Mouse (Mus musculus): ENCODE measurements around the gene Sept14. TPM values are rescaled to one million over a fixed set of nuclear protein-coding genes. Genes with fewer than 3 reads are reported as not detected.
A peak's percentile ranks its signal among the peaks of the same experiment; 100 is the strongest.
"Not testable (repeated sequence)": the region's sequence is repeated elsewhere in the genome, so short reads cannot be mapped to it uniquely, and the experiment has no call there.

Sept14 gene
- polyA plus RNA-seq, 1 experiment from 2014 or later, result not detected

- DNase-seq, result no peak
- H3K4me3 ChIP-seq (ENCODE audit: low read depth, low read length), result no peak overlapping the region
- peak; percentile 38; the same call in 1 of the 2 replicates for ATAC-seq
- no peaks in the 10 kb centered on the region for H3K9me3 ChIP-seq (ENCODE audit: low read length)
- TF ChIP-seq CTCF (IDR thresholded peaks at IDR 0.05; ENCODE audit: low read depth) (no peak), EP300 (IDR thresholded peaks at IDR 0.05; ENCODE audit: low read depth) (no peak)
- no peaks in the 10 kb centered on the region; the same call in 1 of the 2 replicates for H3K4me1 ChIP-seq (ENCODE audit: insufficient read depth)
- no peaks in the 10 kb centered on the region for H3K36me3 ChIP-seq (replicated peaks; ENCODE audit: insufficient read depth, low read length)
- no peak overlapping the region for H3K4me2 ChIP-seq (ENCODE audit: low read depth, low read length)
- no peak overlapping the region; the same call in 1 of the 2 replicates for H3K27ac ChIP-seq (ENCODE audit: low read depth)
- 57% methylated on average over 3 of the region's 3 CpGs for WGBS (ENCODE audit: insufficient replicate concordance)
- H3K9ac ChIP-seq (replicated peaks), result no peak overlapping the region
- no peaks in the 10 kb centered on the region for H3K27me3 ChIP-seq (ENCODE audit: insufficient read depth, low read length)
Measured at GRCm38 (mm10) chr5:129690528-129690927, 17.8 kb downstream of the Sept14 start.

DNA sequence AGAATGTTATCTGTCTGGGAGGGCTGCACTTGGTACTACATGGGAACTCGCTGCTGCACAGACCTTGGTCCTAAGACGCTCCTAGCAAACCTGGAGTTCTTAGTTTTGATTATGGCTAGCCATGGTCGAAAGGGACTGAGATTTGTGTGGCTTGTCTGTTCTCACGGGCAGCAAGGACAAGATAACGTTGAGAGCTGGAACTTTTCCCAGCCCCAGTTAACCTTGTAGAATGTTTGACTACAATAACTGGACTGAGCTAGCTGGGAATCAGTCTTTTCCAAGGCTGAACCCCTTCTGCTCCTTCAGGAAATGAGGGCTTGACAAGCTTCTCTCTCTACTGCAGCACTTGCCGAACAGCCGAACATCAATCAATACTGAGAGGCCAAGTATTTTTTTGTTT lies 20.7 kb downstream of the Sept14 start:
- H3K27ac ChIP-seq (ENCODE audit: low read depth), result no peak overlapping the region
- ATAC-seq, result no peak
- no peak for TF ChIP-seq EP300 (IDR thresholded peaks at IDR 0.05; ENCODE audit: low read depth)
- no peak for TF ChIP-seq CTCF (IDR thresholded peaks at IDR 0.05; ENCODE audit: low read depth)

DNA sequence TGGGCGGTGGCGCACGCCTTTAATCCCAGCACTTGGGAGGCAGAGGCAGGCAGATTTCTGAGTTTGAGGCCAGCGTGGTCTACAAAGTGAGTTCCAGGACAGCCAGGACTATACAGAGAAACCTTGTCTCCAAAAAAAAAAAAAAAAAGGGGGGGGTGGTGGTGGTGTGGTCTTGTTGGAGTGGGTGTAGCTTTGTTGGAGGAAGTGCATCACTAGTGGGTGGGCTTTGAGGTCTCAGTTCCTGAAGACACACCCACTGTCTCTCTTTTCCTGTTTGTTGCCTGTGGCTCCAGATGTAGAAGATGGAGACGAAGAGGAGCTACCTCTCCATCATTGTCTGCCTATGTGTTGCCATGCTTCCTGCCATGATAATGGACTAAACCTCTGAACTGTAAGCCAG lies 23.2 kb downstream of the Sept14 start:
- H3K9me3 ChIP-seq (ENCODE audit: low read length); H3K4me2 ChIP-seq (ENCODE audit: low read depth, low read length); ATAC-seq; H3K27ac ChIP-seq (ENCODE audit: low read depth); H3K4me3 ChIP-seq (ENCODE audit: low read depth, low read length); DNase-seq; H3K36me3 ChIP-seq (replicated peaks; ENCODE audit: insufficient read depth, low read length); H3K4me1 ChIP-seq (ENCODE audit: insufficient read depth); H3K9ac ChIP-seq (replicated peaks); H3K27me3 ChIP-seq (ENCODE audit: insufficient read depth, low read length): not testable (repeated sequence)
- WGBS (ENCODE audit: insufficient replicate concordance), result 81% methylated on average over 5 of the region's 5 CpGs

More for the DNA sequence above, 20.7 kb downstream of the Sept14 start:
- H3K4me1 ChIP-seq (ENCODE audit: insufficient read depth), result no peaks in the 10 kb centered on the region; the same call in 1 of the 2 replicates
- no peak overlapping the region for H3K9ac ChIP-seq (replicated peaks)
- H3K36me3 ChIP-seq (replicated peaks; ENCODE audit: insufficient read depth, low read length), result no peaks in the 10 kb centered on the region
- no peak for DNase-seq
- no peaks in the 10 kb centered on the region for H3K9me3 ChIP-seq (ENCODE audit: low read length)
- WGBS (ENCODE audit: insufficient replicate concordance), result 65% methylated on average over 7 of the region's 7 CpGs
- H3K4me2 ChIP-seq (ENCODE audit: low read depth, low read length), result no peak overlapping the region
- H3K4me3 ChIP-seq (ENCODE audit: low read depth, low read length), result no peak overlapping the region
- no peaks in the 10 kb centered on the region for H3K27me3 ChIP-seq (ENCODE audit: insufficient read depth, low read length)

DNA sequence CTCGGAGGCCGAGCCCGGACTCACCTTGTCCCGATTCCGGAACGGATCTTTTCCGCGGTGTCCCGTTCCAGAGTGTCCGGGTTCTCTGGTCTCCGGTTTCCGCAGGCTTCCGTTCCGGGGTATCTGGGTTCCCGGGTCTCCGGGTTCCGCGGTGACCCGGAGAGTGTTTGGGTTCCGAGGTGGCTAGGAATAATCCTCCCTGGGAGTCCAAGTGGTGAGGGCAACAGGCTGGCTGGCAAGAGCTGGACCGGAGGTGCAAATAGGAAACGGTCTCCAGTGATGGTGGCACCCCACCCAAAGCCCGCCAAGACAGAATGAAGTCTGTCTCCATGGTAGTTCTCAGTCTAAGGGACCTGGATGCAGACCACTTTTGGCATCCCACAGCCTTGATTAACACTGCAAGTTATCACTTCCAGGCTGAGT lies 38.3 kb downstream of the Sept14 start, which contains the start of gene Zfp11:
Gene Zfp11 (minus strand): TSS at position 64 of the 423 bp plus-strand sequence.
- H3K27ac ChIP-seq (ENCODE audit: low read depth), result peak within 1 kb of the TSS; percentile 67
- H3K9ac ChIP-seq (replicated peaks), result peak within 1 kb of the TSS; percentile 84
- ATAC-seq, result peak; percentile 98
- 2% methylated on average over 23 of the region's 23 CpGs for WGBS (ENCODE audit: insufficient replicate concordance)
- H3K27me3 ChIP-seq (ENCODE audit: insufficient read depth, low read length), result no peaks in the 10 kb centered on the region
- peaks cover 7% of the 10 kb centered on the region; the same call in 1 of the 2 replicates for H3K4me1 ChIP-seq (ENCODE audit: insufficient read depth)
- H3K4me2 ChIP-seq (ENCODE audit: low read depth, low read length), result peak within 1 kb of the TSS; percentile 80
- H3K4me3 ChIP-seq (ENCODE audit: low read depth, low read length), result peak within 1 kb of the TSS; percentile 69
- no peaks in the 10 kb centered on the region; the same call in 1 of the 2 replicates for H3K9me3 ChIP-seq (ENCODE audit: low read length)
- TF ChIP-seq EP300 (IDR thresholded peaks at IDR 0.05; ENCODE audit: low read depth) (no peak), CTCF (IDR thresholded peaks at IDR 0.05; ENCODE audit: low read depth) (no peak)
- DNase-seq, result peak; percentile 85
- no peaks in the 10 kb centered on the region for H3K36me3 ChIP-seq (replicated peaks; ENCODE audit: insufficient read depth, low read length)

- TF ChIP-seq CTCF (IDR thresholded peaks at IDR 0.05; ENCODE audit: low read depth), result no peak
- TF ChIP-seq EP300 (IDR thresholded peaks at IDR 0.05; ENCODE audit: low read depth), result no peak
- H3K4me2 ChIP-seq (ENCODE audit: low read depth, low read length), result peak overlapping the region; percentile 80
- DNase-seq (no peak), ATAC-seq (peak; percentile 26)
- under 1% methylated on average over 31 of the region's 31 CpGs for WGBS (ENCODE audit: insufficient replicate concordance)
- H3K27ac ChIP-seq (ENCODE audit: low read depth), result peak overlapping the region; percentile 67
- H3K9me3 ChIP-seq (ENCODE audit: low read length), result no peaks in the 10 kb centered on the region; the same call in 1 of the 2 replicates
- H3K4me3 ChIP-seq (ENCODE audit: low read depth, low read length), result peak overlapping the region; percentile 69
- no peaks in the 10 kb centered on the region for H3K27me3 ChIP-seq (ENCODE audit: insufficient read depth, low read length)
- no peaks in the 10 kb centered on the region for H3K36me3 ChIP-seq (replicated peaks; ENCODE audit: insufficient read depth, low read length)
- H3K4me1 ChIP-seq (ENCODE audit: insufficient read depth), result peaks cover 7% of the 10 kb centered on the region; the same call in 1 of the 2 replicates
- H3K9ac ChIP-seq (replicated peaks), result peak overlapping the region; percentile 84
Measured at GRCm38 (mm10) chr5:129669453-129670035, 38.8 kb downstream of the Sept14 start.

- 74% methylated on average over 4 of the region's 4 CpGs for WGBS (ENCODE audit: insufficient replicate concordance)
- no peaks in the 10 kb centered on the region for H3K9me3 ChIP-seq (ENCODE audit: low read length)
- no peak overlapping the region for H3K9ac ChIP-seq (replicated peaks)
- no peak overlapping the region for H3K27ac ChIP-seq (ENCODE audit: low read depth)
- H3K27me3 ChIP-seq (ENCODE audit: insufficient read depth, low read length), result no peaks in the 10 kb centered on the region
- no peak for ATAC-seq
- H3K4me1 ChIP-seq (ENCODE audit: insufficient read depth), result peaks cover 7% of the 10 kb centered on the region; the same call in 1 of the 2 replicates
- TF ChIP-seq CTCF (IDR thresholded peaks at IDR 0.05; ENCODE audit: low read depth), result no peak
- no peak for TF ChIP-seq EP300 (IDR thresholded peaks at IDR 0.05; ENCODE audit: low read depth)
- DNase-seq, result no peak
- no peaks in the 10 kb centered on the region for H3K36me3 ChIP-seq (replicated peaks; ENCODE audit: insufficient read depth, low read length)
- no peak overlapping the region for H3K4me2 ChIP-seq (ENCODE audit: low read depth, low read length)
- H3K4me3 ChIP-seq (ENCODE audit: low read depth, low read length), result no peak overlapping the region
Measured at GRCm38 (mm10) chr5:129667851-129668250, 40.5 kb downstream of the Sept14 start.
